Mouse (Mus musculus): ENCODE measurements around the gene Chrna5. TPM values are rescaled to one million over a fixed set of nuclear protein-coding genes. Genes with fewer than 3 reads are reported as not detected.

Chrna5 gene
- polyA plus RNA-seq, 1 experiment from 2014 or later: 1.8 TPM

Other genes with a start within 250 kb of the Chrna5 start
- 150 and 151 TPM in 2 replicates for gene Wdr61, start 246.4 kb upstream of the Chrna5 start, polyA plus RNA-seq (2015; fragmentation: Nextera tagmentation; extraction: Ambion mirVana)
- gene Crabp1, start 216.1 kb upstream of the Chrna5 start, polyA plus RNA-seq (2015; fragmentation: Nextera tagmentation; extraction: Ambion mirVana): 582 and 638 TPM in 2 replicates
- gene Ireb2, start 117.1 kb upstream of the Chrna5 start, polyA plus RNA-seq (2015; fragmentation: Nextera tagmentation; extraction: Ambion mirVana): 23.2 and 26.6 TPM in 2 replicates
- 4.3 and 5.0 TPM in 2 replicates for gene Hykk, start 63.6 kb upstream of the Chrna5 start, polyA plus RNA-seq (2015; fragmentation: Nextera tagmentation; extraction: Ambion mirVana)
- 289 and 291 TPM in 2 replicates for gene Psma4, start 30.1 kb upstream of the Chrna5 start, polyA plus RNA-seq (2015; fragmentation: Nextera tagmentation; extraction: Ambion mirVana)
- 0.79 and 1.00 TPM in 2 replicates for gene AY074887, start 29.9 kb upstream of the Chrna5 start, polyA plus RNA-seq (2015; fragmentation: Nextera tagmentation; extraction: Ambion mirVana)
- gene Chrna3, start 45.7 kb downstream of the Chrna5 start, polyA plus RNA-seq (2015; fragmentation: Nextera tagmentation; extraction: Ambion mirVana): 0.13 TPM in 1 of 2 replicates, not detected in the other
- gene Chrnb4, start 67.9 kb downstream of the Chrna5 start, polyA plus RNA-seq (2015; fragmentation: Nextera tagmentation; extraction: Ambion mirVana): 0.17 and 0.33 TPM in 2 replicates
- gene Ube2q2, start 168.0 kb downstream of the Chrna5 start, polyA plus RNA-seq (2015; fragmentation: Nextera tagmentation; extraction: Ambion mirVana): 29.7 and 34.5 TPM in 2 replicates
- 46.3 and 48.2 TPM in 2 replicates for gene Fbxo22, start 228.0 kb downstream of the Chrna5 start, polyA plus RNA-seq (2015; fragmentation: Nextera tagmentation; extraction: Ambion mirVana)